Mouse (Mus musculus) C2C12 (cell line): ENCODE data around the gene Dtd1.

ENCODE experiments used
- CEBPB ChIP-seq: IDR thresholded peaks from one replicate; pipeline ENCODE4 v1.6.1; 2011; ENCODE audit warnings: low read depth, mild to moderate bottlenecking, control low read depth, moderate library complexity
- CTCF ChIP-seq: IDR thresholded peaks from one replicate; pipeline ENCODE4 v1.5.1; 2011; ENCODE audit not compliant: control insufficient read depth, insufficient read depth, insufficient read length
- FOSL1 ChIP-seq: IDR thresholded peaks from one replicate; pipeline ENCODE4 v1.8.0; 2011; ENCODE audit warnings: mild to moderate bottlenecking, low read length; ENCODE audit not compliant: poor library complexity, insufficient read depth, severe bottlenecking
- MAX ChIP-seq: IDR thresholded peaks from one replicate; pipeline ENCODE4 v1.6.1; 2011; ENCODE audit warnings: mild to moderate bottlenecking, control low read depth
- MYOD1 ChIP-seq: IDR thresholded peaks from one replicate; pipeline ENCODE4 v1.6.1; 2011; ENCODE audit warnings: low read depth; ENCODE audit not compliant: control insufficient read depth, insufficient read length
- MYOG ChIP-seq: IDR thresholded peaks from one replicate; pipeline ENCODE4 v1.6.1; 2011; ENCODE audit not compliant: control insufficient read depth, insufficient read length; ENCODE audit errors: extremely low read depth
- USF1 ChIP-seq: IDR thresholded peaks from one replicate; pipeline ENCODE4 v1.6.1; 2011; ENCODE audit warnings: low read depth, mild to moderate bottlenecking, control low read depth, moderate library complexity

GRCm38 (mm10) chr2:144783831-144784230, 184.1 kb downstream of the Dtd1 start:
- TF ChIP-seq CTCF (no peak), USF1 (no peak), MYOG (no peak), MAX (no peak), CEBPB (no peak), FOSL1 (no peak), MYOD1 (no peak)
